Mouse (Mus musculus) forebrain, embryonic 14.5 days (tissue): ENCODE data around the gene Raf1. TPM values are rescaled to one million over a fixed set of nuclear protein-coding genes. Genes with fewer than 3 reads are reported as not detected.

Experiments
- ATAC-seq: fragments of 200-750 bp; cut with Nextera tagmentation; 2 replicates; pipeline ENCODE4 v1.8.0; 2017; ENCODE audit warnings: mild to moderate bottlenecking, moderate library complexity
- DNase-seq: peaks from one replicate; pipeline ENCODE4 v3.0.0-alpha.2; 2015; ENCODE audit warnings: low spot score
- H3K27ac ChIP-seq: fragments of 300-500 bp; sonication (generic); 2 replicates; pipeline ENCODE4 v1.5.1; 2014; ENCODE audit warnings: low read depth, mild to moderate bottlenecking, control low read depth, low read length, moderate library complexity
- H3K27me3 ChIP-seq: fragments of 300-500 bp; sonication (generic); replicated peaks from 2 replicates; pipeline ENCODE4 v1.6.1; 2014; ENCODE audit warnings: low read length, control low read depth, mixed read lengths; ENCODE audit not compliant: control insufficient read depth, insufficient read depth
- H3K36me3 ChIP-seq: fragments of 300-500 bp; sonication (generic); 2 replicates; pipeline ENCODE4 v1.6.1; 2014; ENCODE audit warnings: low read length, control low read depth; ENCODE audit not compliant: control insufficient read depth, insufficient read depth
- H3K4me1 ChIP-seq: fragments of 300-500 bp; sonication (generic); 2 replicates; pipeline ENCODE4 v1.6.1; 2014; ENCODE audit warnings: antibody characterized with exemption, low read length, control low read depth; ENCODE audit not compliant: control insufficient read depth, insufficient read depth
- H3K4me2 ChIP-seq: fragments of 300-500 bp; sonication (generic); 2 replicates; pipeline ENCODE4 v1.6.1; 2014; ENCODE audit warnings: mild to moderate bottlenecking, control low read depth, low read length
- H3K4me3 ChIP-seq: fragments of 300-500 bp; sonication (generic); 2 replicates; pipeline ENCODE4 v1.5.1; 2014; ENCODE audit warnings: low read depth, low read length, control low read depth
- H3K9ac ChIP-seq: fragments of 300-500 bp; sonication (generic); 2 replicates; pipeline ENCODE4 v1.6.1; 2014; ENCODE audit warnings: mild to moderate bottlenecking, low read length, control low read depth, moderate library complexity
- H3K9me3 ChIP-seq: fragments of 300-500 bp; sonication (generic); replicated peaks from 2 replicates; pipeline ENCODE4 v1.6.1; 2016; ENCODE audit warnings: low read length, control low read depth, mixed read lengths; ENCODE audit not compliant: control insufficient read depth
- WGBS: fragments of 180-500 bp; shearing (Covaris S2); extraction: QIAGEN DNeasy Blood & Tissue Kit; methylation state at CpG from one replicate; pipeline ENCODE4 v1.1.7; 2014; 5-methylcytosine and 5-hydroxymethylcytosine counted together
- polyA plus RNA-seq: library from polyadenylated mRNA; unstranded; fragments of >200 nt; fragmentation: Nextera tagmentation; extraction: Ambion mirVana; gene quantifications from 2 replicates; pipeline ENCODE4 v1.2.1, GENCODE M21; 2014

Raf1 gene
- polyA plus RNA-seq, 1 experiment from 2014 or later, result 150 TPM

DNA sequence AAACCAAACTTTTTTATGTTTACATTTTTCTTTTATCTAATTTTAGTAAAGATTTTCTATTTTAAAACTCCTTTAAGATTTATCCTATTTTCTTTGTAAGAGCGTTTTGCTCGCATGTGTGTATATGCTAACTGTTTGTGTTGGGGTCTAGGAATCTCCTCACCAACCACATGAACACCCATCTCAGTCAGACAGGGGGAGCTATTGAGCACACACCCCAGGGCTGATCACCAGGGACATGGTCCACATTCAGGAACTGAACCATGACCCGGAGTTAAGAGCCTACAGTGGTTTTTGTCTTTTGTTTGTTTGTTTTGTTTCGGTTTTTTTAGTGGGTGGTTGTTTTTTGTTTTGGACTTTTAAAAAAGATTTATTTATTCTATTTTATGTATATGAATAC lies 22.3 kb upstream of the Raf1 start:
- no peak overlapping the region for H3K27ac ChIP-seq
- H3K27me3 ChIP-seq, result no peaks in the 10 kb centered on the region
- ATAC-seq (no peak), DNase-seq (no peak)
- WGBS, result 90% methylated on average over 4 of the region's 4 CpGs
- no peaks in the 10 kb centered on the region for H3K4me1 ChIP-seq
- no peaks in the 10 kb centered on the region for H3K36me3 ChIP-seq
- H3K4me2 ChIP-seq, result no peak overlapping the region
- H3K9ac ChIP-seq, result no peak overlapping the region
- no peak overlapping the region for H3K4me3 ChIP-seq
- H3K9me3 ChIP-seq, result no peaks in the 10 kb centered on the region

DNA sequence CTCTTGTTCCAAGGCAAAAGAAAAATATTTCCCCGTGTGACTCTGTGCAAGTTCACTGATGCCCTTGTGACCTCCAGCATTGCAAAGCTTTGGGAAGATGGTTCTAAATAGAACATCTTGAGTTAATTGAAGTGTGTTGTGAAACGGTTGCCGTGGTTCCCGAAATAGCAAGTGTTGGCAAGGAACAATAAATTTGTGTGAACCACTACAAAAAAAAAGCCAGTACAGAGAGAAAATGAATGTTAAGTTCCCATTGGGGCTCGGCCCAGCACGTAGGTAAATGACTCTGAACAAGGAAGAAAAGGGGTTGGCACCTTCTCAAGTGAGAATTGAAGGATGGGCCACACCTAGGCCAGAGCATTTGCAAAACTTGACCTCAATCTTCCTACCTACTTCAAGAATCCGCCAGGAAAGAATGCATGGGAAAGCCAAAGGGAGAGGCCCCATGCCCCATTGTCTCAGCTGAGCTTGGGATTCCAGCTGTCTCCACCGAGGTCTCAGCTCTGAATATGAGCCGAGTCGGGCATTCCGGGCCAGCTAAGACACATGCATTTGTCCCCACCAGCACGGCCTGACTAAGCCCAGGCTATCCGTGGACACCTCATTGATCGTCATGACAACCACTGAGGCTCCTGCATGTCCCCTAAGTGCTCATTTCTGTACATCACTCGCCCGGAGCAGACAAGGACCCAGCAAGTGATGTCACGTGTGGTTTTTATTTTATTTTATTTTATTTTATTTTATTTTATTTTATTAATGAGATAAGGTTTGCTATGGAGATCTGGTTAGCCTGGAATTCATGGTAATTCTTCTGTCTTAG lies 21.5 kb upstream of the Raf1 start:
- no peak overlapping the region for H3K4me3 ChIP-seq
- no peaks in the 10 kb centered on the region for H3K4me1 ChIP-seq
- DNase-seq (no peak), ATAC-seq (no peak)
- H3K4me2 ChIP-seq, result no peak overlapping the region
- H3K9me3 ChIP-seq, result no peaks in the 10 kb centered on the region
- no peak overlapping the region for H3K9ac ChIP-seq
- no peaks in the 10 kb centered on the region for H3K36me3 ChIP-seq
- no peaks in the 10 kb centered on the region for H3K27me3 ChIP-seq
- 69% methylated on average over 17 of the region's 17 CpGs for WGBS
- no peak overlapping the region for H3K27ac ChIP-seq

DNA sequence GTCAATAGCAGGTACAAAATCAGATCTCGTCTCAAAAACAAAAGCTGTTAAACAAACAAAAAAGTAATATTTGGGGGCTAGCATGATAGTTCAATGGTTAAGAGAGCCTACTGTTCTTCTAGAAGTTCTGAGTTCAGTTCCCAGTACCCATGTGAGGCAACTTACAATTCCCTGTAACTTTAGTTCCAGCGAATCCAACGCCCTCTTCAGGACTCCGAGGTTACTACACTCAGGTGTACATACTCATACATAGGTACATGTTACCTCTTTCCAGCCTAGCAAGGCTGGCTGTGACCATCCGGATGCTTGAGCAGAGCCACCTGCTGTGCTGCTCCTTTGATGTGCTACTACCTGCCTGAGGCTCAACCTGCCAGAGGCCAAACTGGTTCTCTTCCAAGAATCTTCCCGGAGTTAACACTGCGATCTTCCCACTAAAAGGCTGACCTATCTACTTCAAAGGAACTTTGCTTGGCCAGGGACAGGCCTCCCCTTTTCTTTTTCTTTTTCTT lies 20.3 kb upstream of the Raf1 start:
- 85% methylated on average over 7 of the region's 7 CpGs for WGBS
- Histone ChIP-seq H3K27ac (no peak overlapping the region), H3K4me1 (no peaks in the 10 kb centered on the region), H3K4me3 (no peak overlapping the region), H3K36me3 (no peaks in the 10 kb centered on the region), H3K9me3 (no peaks in the 10 kb centered on the region), H3K9ac (no peak overlapping the region), H3K4me2 (no peak overlapping the region), H3K27me3 (no peaks in the 10 kb centered on the region)
- DNase-seq (no peak), ATAC-seq (no peak)

DNA sequence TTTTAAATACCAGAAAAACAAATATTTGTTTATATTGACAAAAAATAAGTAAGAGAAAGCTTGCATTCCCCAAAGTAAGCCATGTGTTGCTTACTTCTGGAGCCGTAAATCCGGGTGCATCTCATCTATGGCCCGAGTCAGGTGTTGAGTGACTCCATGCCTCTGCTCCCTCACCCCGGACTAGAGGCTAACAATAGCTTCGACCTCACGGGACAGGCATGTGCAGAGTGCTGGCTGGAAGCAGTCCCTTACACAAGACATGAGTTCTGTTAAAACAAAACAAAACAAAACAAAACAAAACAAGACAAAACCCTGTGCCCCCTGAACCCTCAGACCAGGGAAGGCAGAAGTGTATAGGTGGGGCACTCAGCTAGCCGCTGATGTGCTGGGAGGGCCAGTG lies 18.7 kb upstream of the Raf1 start:
- Histone ChIP-seq H3K9me3 (no peaks in the 10 kb centered on the region), H3K4me1 (no peaks in the 10 kb centered on the region), H3K9ac (no peak overlapping the region), H3K4me2 (no peak overlapping the region), H3K36me3 (no peaks in the 10 kb centered on the region), H3K27me3 (no peaks in the 10 kb centered on the region), H3K27ac (no peak overlapping the region), H3K4me3 (no peak overlapping the region)
- 56% methylated on average over 7 of the region's 7 CpGs for WGBS
- ATAC-seq (no peak), DNase-seq (no peak)

DNA sequence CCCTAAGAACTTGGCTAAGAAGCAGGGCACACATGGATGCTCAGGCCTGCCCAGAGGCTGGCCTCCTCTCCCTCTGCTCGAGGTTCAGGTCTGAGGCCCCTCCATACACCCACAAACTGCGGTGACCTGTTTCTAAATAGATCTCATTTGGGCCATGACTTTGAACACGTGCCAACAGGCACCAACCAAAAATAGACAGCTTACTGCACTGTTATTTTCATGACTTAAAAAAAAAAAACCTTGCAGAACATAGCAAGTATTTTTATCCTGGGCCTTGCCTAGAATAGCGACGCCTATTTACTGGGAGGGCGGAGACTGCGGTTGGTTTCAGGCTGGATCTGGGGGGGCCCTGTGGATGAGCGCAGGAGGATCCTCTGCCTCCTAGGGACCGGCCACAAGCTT lies 18.0 kb upstream of the Raf1 start:
- H3K4me3 ChIP-seq, result no peak overlapping the region
- no peak overlapping the region for H3K9ac ChIP-seq
- H3K36me3 ChIP-seq, result no peaks in the 10 kb centered on the region
- WGBS, result 57% methylated on average over 9 of the region's 9 CpGs
- H3K4me1 ChIP-seq, result no peaks in the 10 kb centered on the region
- no peaks in the 10 kb centered on the region for H3K9me3 ChIP-seq
- DNase-seq (no peak), ATAC-seq (no peak)
- H3K4me2 ChIP-seq, result no peak overlapping the region
- H3K27me3 ChIP-seq, result no peaks in the 10 kb centered on the region
- H3K27ac ChIP-seq, result no peak overlapping the region

DNA sequence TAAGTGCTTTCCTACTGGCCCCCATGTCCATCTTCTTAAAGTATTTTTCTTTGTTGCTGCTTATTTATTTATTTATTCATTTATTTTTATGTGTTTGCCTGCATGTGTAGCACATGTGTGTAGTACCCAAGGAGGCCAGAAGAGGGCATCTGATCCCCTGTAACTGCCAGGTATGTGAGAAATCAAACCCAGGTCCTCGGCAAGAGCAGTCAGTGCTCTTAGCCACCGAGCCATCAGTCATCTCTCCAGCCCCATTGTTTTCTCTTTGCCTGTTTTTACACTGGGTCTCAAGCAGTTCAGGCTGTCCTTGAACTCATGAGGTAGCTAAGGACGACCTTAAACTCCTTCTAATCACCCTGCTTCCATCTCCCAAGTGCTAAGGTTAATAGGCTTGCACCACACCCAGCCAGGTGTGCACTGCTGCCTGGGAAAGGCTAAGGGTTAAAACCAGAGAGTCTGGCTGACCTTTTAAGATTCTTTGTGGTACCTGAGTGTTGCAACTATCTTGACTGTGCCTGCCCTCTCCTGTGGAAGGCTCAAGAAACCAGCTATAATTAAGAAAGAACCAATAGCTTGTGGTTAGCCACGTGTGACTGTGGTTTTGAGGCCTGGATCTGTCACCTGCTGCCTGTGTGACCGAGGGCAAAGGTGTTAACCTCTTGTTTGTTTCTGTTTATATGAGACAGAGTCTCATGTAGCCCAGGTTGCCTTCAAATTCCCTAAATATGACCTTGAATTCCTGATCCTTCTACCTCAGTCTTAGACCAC lies 16.7 kb upstream of the Raf1 start:
- Histone ChIP-seq H3K9me3 (no peaks in the 10 kb centered on the region), H3K27ac (no peak overlapping the region), H3K9ac (no peak overlapping the region), H3K4me2 (no peak overlapping the region), H3K4me3 (no peak overlapping the region), H3K27me3 (no peaks in the 10 kb centered on the region), H3K4me1 (no peaks in the 10 kb centered on the region), H3K36me3 (no peaks in the 10 kb centered on the region)
- DNase-seq (no peak), ATAC-seq (no peak)
- 73% methylated on average over 5 of the region's 5 CpGs for WGBS

DNA sequence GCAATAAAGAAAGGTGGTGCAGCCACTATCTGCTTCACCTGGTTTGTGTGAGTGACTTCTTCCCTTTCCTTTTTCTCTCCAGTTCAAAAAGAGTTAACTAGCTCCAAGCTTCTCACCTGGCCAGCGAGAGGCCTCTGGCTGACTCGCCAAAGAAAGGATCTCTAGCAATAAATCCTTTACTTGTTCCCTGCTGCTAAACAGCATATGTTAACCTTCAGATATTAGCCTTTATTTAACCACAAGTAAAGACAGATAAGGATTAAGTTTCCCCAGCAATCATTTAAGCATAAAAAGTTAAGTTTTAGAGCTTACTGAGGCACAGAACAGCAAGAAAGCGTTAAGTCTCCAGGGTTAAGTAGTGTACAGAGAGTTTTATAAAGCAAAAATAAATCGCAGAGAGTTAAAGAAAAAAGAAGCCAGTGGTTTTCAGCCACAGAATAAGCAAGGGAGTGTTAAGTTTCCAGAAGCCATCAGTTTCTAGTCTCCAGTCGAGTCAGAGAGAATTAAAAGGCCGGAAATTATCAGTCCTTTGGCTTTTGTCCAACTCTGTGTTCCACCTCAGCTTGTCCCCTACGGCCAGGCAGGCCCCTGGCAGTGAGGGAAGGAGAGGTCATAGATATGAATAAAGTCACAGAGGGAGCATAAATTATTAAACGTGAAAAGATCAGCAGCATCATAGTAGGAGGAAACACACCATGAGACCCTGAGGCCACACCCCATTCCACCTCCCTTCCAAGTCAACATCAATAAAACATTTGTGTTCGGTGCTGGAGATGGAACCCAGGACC lies 15.9 kb upstream of the Raf1 start:
- H3K27ac ChIP-seq, result no peak overlapping the region
- H3K4me2 ChIP-seq, result no peak overlapping the region
- H3K4me1 ChIP-seq, result no peaks in the 10 kb centered on the region
- ATAC-seq (no peak), DNase-seq (no peak)
- no peak overlapping the region for H3K4me3 ChIP-seq
- no peaks in the 10 kb centered on the region for H3K36me3 ChIP-seq
- no peak overlapping the region for H3K9ac ChIP-seq
- no peaks in the 10 kb centered on the region for H3K27me3 ChIP-seq
- WGBS, result 66% methylated on average over 9 of the region's 9 CpGs
- H3K9me3 ChIP-seq, result no peaks in the 10 kb centered on the region

DNA sequence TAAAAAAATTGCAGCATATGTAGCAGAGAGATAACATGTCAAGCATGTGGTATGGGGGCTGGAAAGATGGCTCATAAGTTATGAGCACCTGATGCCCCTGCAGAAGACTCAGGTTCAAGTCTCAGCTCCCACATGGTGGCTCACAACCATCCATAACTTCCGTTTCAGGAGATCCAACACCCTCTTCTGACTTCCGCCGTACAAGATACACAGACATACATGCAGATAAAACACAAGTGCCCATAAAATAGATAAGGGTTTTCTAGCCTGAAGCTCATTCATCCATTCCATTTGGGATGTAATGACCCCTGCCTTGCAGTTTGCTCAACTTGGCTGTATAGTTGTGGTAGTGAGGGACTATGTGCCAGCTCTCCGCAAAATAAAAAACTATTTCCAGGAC lies 13.7 kb upstream of the Raf1 start:
- H3K4me1 ChIP-seq, result no peaks in the 10 kb centered on the region
- WGBS, result 95% methylated on average over 4 of the region's 4 CpGs
- H3K27ac ChIP-seq, result no peak overlapping the region
- no peak overlapping the region for H3K4me2 ChIP-seq
- H3K9ac ChIP-seq, result no peak overlapping the region
- no peaks in the 10 kb centered on the region for H3K36me3 ChIP-seq
- no peaks in the 10 kb centered on the region for H3K27me3 ChIP-seq
- ATAC-seq (no peak), DNase-seq (no peak)
- no peak overlapping the region for H3K4me3 ChIP-seq
- H3K9me3 ChIP-seq, result no peaks in the 10 kb centered on the region
